Mouse (Mus musculus): Measurements from ENCODE around the gene Smarcb1. TPM values are rescaled to one million over a fixed set of nuclear protein-coding genes. Genes with fewer than 3 reads are reported as not detected.

Smarcb1 gene
- 10 to 100 TPM; 83.3 to 83.6 TPM for total RNA-seq (2021)
- long read RNA-seq, experiment 1, transcript Smarcb1-201 (9 exons, 1,660 nt), result major isoform, 46 of 63 reads
- long read RNA-seq, experiment 1, transcript Smarcb1-202 (9 exons, 1,622 nt), result minor isoform, 12 of 63 reads
- long read RNA-seq, experiment 1, partial matches to known transcripts, result 4 of 63 reads
- long read RNA-seq, experiment 1, other reads (novel, unspliced or antisense), result 1 of 63 reads
- long read RNA-seq, experiment 2, transcript Smarcb1-201 (9 exons, 1,660 nt), result major isoform, 80 of 114 reads
- long read RNA-seq, experiment 2, transcript Smarcb1-202 (9 exons, 1,622 nt), result minor isoform, 24 of 114 reads
- long read RNA-seq, experiment 2, partial matches to known transcripts, result 7 of 114 reads
- long read RNA-seq, experiment 2, other reads (novel, unspliced or antisense), result 3 of 114 reads

DNA sequence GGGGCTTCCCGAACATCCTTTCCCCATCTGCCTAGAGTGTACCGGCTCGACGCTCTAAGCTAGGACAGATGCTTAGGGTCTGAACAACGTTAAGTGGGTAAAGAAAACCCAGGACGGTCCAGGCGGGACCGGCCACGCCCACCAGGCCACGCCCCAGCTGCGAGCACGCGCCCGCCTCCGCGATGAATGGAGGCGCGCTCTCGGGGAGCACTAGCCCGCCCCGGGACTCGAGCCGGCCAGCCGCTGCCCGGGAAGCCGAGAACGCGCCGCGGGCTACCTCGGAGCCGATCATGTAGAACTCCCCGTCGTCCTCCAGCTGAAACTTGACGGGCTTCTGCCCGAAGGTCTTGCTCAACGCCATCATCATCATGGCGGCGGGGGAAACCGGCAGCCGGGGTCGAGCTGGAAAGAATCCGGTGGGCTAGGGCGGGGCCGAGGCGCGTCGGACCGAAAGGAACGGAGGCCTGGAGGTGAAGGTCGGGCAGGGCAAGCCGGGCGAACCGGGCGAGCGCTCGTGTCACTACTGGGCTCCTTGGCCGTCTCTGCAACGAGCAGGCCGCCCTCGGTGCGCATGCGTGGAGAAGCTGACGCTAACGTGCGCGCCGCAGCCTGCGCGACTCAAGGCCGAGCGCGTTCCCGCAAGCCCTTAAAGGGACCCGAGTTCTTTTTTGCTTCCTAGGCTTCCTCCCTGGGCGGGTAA is at the start of gene Smarcb1:
Smarcb1 (minus strand) TSS at position 592 of the 700 bp plus-strand sequence.
- Histone ChIP-seq H3K27ac (peak within 1 kb of the TSS; percentile 97), H3K4me3 (peak within 1 kb of the TSS; percentile 100)
- no peak for TF ChIP-seq CTCF (conservative IDR thresholded peaks at IDR 0.05)
- peak; percentile 92 to 94 for DNase-seq (ENCODE audit: low spot score in 2 of 2)

DNA sequence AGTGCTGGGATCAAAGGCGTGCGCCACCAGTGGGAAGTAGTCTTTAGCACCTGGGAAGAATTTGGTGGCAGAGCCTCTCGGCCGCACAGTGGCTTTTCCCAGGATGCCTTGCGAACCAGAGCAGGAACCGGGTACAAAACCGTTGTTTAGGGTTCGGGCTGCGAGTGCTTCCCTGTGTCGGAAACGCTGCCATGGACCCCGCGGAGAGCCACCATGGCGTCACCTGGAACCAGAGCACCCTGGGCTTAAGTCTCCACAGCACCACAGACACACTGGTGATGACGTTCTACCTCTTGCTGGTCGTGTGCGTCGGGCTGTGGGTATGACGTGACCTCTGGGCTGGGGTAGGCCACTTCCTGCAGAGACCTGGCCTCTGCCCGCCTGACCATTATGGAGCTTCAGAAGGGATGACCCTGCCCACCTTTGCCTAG is 33.0 kb upstream of the Smarcb1 start, which contains the start of gene Gm5134:
Gm5134 (plus strand) TSS at position 134 of the 431 bp plus-strand sequence.
- no peak within 1 kb of the TSS for H3K27ac ChIP-seq
- H3K4me3 ChIP-seq, result no peak within 1 kb of the TSS
- no peak for TF ChIP-seq CTCF (conservative IDR thresholded peaks at IDR 0.05)
- no peak for DNase-seq (ENCODE audit: low spot score in 2 of 2)

- DNase-seq (ENCODE audit: low spot score in 2 of 2), result peak in 1 of 2 experiments; percentile 52
- TF ChIP-seq CTCF (conservative IDR thresholded peaks at IDR 0.05), result peak; percentile 84
- H3K27ac ChIP-seq, result no peak overlapping the region
- H3K4me3 ChIP-seq, result peak overlapping the region; percentile 52
Measured at GRCm38 (mm10) chr10:75951424-75952050, 30.1 kb upstream of the Smarcb1 start.

- no peak for DNase-seq (ENCODE audit: low spot score in 2 of 2)
- Histone ChIP-seq H3K27ac (no peak overlapping the region; the same call in 1 of the 2 replicates), H3K4me3 (peak overlapping the region; percentile 52)
- no peak for TF ChIP-seq CTCF (conservative IDR thresholded peaks at IDR 0.05)
Measured at GRCm38 (mm10) chr10:75950791-75951210, 29.4 kb upstream of the Smarcb1 start.

- no peak for TF ChIP-seq CTCF (conservative IDR thresholded peaks at IDR 0.05)
- Histone ChIP-seq H3K27ac (no peak overlapping the region), H3K4me3 (no peak overlapping the region)
- peak in 1 of 2 experiments; percentile 2 for DNase-seq (ENCODE audit: low spot score in 2 of 2)
Measured at GRCm38 (mm10) chr10:75949053-75950045, 27.9 kb upstream of the Smarcb1 start.

DNA sequence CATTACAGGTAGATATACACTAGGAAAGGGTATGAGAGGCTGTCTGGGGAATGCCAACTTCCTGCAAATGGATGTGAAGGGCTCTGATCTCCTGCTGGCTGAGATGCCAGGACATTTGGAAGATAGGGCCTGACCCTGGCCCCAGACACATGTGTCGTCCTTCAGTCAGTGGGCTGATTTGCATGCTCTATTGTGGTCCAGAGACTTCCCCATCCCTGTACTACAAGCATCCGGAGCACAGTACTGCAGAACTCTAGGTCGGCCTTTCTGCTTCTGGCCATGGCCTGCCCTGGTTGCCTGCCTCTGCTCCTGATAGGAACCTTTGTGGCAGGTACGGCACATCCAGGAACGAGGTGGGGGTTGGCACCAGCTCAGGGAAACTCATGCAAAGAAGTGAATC is 26.7 kb upstream of the Smarcb1 start:
- Histone ChIP-seq H3K27ac (no peak overlapping the region), H3K4me3 (no peak overlapping the region)
- no peak for DNase-seq (ENCODE audit: low spot score in 2 of 2)
- TF ChIP-seq CTCF (conservative IDR thresholded peaks at IDR 0.05), result no peak

DNA sequence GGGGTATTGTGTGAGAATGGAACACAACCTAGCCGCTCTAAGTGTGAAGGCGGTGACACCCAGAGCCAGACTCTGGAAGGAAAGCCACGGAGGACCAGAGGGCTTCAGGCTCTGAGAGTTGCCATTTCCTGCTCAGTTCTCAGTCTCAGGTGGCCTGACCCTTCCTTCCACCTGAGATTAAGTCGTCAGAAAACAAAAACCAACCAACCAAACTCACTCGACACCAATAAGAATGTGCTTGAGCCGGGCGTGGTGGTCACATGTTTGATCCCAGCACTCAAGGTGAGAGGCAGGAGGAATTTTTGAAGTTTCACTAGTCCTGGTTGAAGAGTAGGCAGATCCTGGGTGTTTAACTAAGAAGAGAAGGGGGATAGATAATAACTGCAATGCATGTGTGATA is 24.5 kb upstream of the Smarcb1 start:
- no peak overlapping the region for H3K27ac ChIP-seq
- DNase-seq (ENCODE audit: low spot score in 2 of 2), result no peak
- no peak overlapping the region for H3K4me3 ChIP-seq
- TF ChIP-seq CTCF (conservative IDR thresholded peaks at IDR 0.05), result no peak

DNA sequence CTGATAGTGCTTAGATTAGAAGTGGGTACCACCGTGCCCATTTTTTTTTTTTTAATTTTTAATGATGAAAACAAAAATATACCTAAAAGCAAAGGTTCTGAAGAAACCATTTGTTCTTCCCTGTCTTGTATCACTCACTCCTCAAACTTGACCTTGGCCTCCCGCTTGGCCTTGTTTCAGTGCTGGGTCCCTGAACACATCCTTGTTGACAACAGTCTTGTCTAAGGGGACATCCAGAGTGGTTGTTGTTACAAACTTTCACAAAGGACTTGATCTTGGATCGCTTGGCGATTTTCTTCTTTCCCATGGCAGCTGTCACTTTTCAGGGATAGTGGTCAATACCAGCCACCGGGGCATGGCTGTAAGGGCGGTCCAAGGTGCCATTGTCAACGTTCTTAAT is 23.8 kb upstream of the Smarcb1 start:
- no peak for TF ChIP-seq CTCF (conservative IDR thresholded peaks at IDR 0.05)
- Histone ChIP-seq H3K27ac (no peak overlapping the region), H3K4me3 (no peak overlapping the region)
- DNase-seq (ENCODE audit: low spot score in 2 of 2), result no peak

DNA sequence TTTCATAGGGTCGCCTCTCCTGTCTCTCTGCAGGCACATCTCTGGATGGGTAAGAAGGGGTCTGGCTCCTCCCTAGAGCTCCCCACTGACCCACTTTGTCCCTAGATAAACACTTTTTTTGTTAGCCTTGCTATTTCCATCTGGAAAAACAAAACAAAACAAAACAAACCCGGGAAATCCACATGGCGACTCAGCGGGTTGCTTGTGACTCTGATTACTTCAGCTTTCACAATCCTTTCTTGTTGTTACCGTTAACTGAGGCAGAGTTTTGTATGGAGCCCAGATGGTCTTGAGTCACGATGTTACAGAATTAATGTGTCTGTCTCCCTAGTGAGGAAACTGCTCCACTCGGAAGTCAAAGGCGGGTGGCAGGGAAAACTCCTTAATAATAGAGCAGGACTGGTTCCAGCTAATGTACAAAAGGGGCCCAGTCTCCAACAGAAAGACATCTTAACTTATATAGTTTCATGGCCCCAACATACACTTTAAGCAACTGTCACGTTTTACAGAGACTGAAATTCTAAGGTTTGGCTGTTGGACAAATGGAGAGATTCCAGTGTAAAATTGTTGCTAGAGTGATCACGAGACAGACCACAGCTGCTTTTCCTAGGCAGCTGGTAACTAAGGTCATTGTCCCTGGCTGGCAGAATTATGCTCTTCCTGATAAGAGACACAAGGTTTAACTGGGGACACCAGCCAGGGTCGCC is 22.8 kb upstream of the Smarcb1 start:
- TF ChIP-seq CTCF (conservative IDR thresholded peaks at IDR 0.05), result no peak
- H3K4me3 ChIP-seq, result no peak overlapping the region
- 0 out of 2 replicates have a peak overlapping the region, but pooled peaks have one; percentile 5 for H3K27ac ChIP-seq
- DNase-seq (ENCODE audit: low spot score in 2 of 2), result peak; percentile 43 to 60

DNA sequence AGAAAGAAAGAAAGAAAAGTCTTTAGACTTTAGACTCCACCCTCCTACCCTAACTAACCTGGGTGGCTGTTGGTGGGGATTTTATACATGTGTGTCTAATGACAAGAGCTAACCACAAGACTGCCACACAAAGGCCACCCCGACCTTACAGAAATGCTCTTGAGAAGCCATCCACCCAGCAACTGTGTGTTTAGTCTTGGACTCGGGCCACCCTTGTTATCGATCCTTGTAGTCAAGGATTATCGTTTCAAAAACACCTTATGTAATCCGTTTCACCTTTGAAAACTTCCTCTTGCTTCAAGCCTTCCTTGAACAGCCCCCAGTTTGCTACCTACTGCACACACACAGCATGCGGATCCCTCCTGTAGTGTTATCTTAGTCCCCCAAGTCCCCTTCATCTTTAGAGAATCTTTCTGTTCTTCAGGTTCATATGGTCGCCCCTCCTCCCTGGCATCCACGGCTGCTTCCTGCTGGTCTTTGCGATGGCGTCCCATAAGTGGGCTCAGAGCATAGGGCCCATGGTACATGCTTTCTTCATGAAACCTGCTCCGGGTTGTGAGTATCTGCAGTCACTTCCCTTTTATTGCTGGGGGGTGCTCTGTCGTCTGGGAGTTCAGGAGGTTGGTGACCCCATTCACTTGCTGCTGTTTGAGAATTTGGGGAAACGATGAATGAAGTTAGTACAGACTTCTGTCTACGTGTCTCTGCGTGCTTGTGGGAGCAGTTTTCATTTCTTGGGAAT is 21.5 kb upstream of the Smarcb1 start, which contains the start of gene Vpreb3:
Vpreb3 (plus strand) TSS at position 322 of the 742 bp plus-strand sequence.
- Histone ChIP-seq H3K4me3 (no peak within 1 kb of the TSS), H3K27ac (0 out of 2 replicates have a peak within 1 kb of the TSS, but pooled peaks have one; percentile 5)
- TF ChIP-seq CTCF (conservative IDR thresholded peaks at IDR 0.05), result no peak
- no peak for DNase-seq (ENCODE audit: low spot score in 2 of 2)
